Mouse (Mus musculus) limb, embryonic 11.5 days (tissue): Measurements from ENCODE around the gene Appbp2. TPM values are rescaled to one million over a fixed set of nuclear protein-coding genes. Genes with fewer than 3 reads are reported as not detected.

Experiments
- ATAC-seq: fragments of 200-750 bp; cut with Nextera tagmentation; 2 replicates; pipeline ENCODE4 v1.8.0; 2017; ENCODE audit warnings: low read depth; ENCODE audit not compliant: insufficient number of reproducible peaks, low FRiP score, low TSS enrichment
- DNase-seq: peaks from one replicate; pipeline ENCODE4 v3.0.0-alpha.2; 2015; ENCODE audit warnings: low spot score
- H3K27ac ChIP-seq: fragments of 300-500 bp; sonication (generic); replicated peaks from 2 replicates; pipeline ENCODE4 v1.5.1; 2014; ENCODE audit warnings: low read depth, mild to moderate bottlenecking, low read length
- H3K27me3 ChIP-seq: fragments of 300-500 bp; sonication (generic); 2 replicates; pipeline ENCODE4 v1.6.1; 2014; ENCODE audit warnings: mild to moderate bottlenecking, low read length, mixed read lengths; ENCODE audit not compliant: control insufficient read depth, insufficient read depth
- H3K36me3 ChIP-seq: fragments of 300-500 bp; sonication (generic); 2 replicates; pipeline ENCODE4 v1.6.1; 2014; ENCODE audit warnings: mild to moderate bottlenecking, low read length, moderate library complexity, mixed read lengths; ENCODE audit not compliant: control insufficient read depth, insufficient read depth
- H3K4me1 ChIP-seq: fragments of 300-500 bp; sonication (generic); 2 replicates; pipeline ENCODE4 v1.6.1; 2014; ENCODE audit warnings: low read length, mixed read lengths; ENCODE audit not compliant: control insufficient read depth, insufficient read depth
- H3K4me2 ChIP-seq: fragments of 300-500 bp; sonication (generic); 2 replicates; pipeline ENCODE4 v1.6.1; 2014; ENCODE audit warnings: low read depth, mild to moderate bottlenecking, moderate library complexity; ENCODE audit not compliant: severe bottlenecking
- H3K4me3 ChIP-seq: fragments of 300-500 bp; sonication (generic); 2 replicates; pipeline ENCODE4 v1.5.1; 2014; ENCODE audit warnings: low read depth, low read length
- H3K9ac ChIP-seq: fragments of 300-500 bp; sonication (generic); 2 replicates; pipeline ENCODE4 v1.6.1; 2014; ENCODE audit warnings: mild to moderate bottlenecking, low read length
- H3K9me3 ChIP-seq: fragments of 300-500 bp; sonication (generic); 2 replicates; pipeline ENCODE4 v1.6.1; 2016; ENCODE audit warnings: low read length; ENCODE audit not compliant: control insufficient read depth
- WGBS: fragments of 180-500 bp; shearing (Covaris S2); extraction: QIAGEN DNeasy Blood & Tissue Kit; methylation state at CpG from one replicate; pipeline ENCODE4 v1.1.7; 2014; 5-methylcytosine and 5-hydroxymethylcytosine counted together
- polyA plus RNA-seq: library from polyadenylated mRNA; unstranded; fragments of >200 nt; fragmentation: Nextera tagmentation; extraction: Ambion mirVana; gene quantifications from 2 replicates; pipeline ENCODE4 v1.2.1, GENCODE M21; 2014

The Appbp2 gene
- polyA plus RNA-seq, 1 experiment from 2014 or later = 49.7 TPM

- no peaks in the 10 kb centered on the region for H3K36me3 ChIP-seq
- H3K27ac ChIP-seq = no peak overlapping the region
- H3K4me2 ChIP-seq = no peak overlapping the region
- H3K9ac ChIP-seq = no peak overlapping the region
- WGBS = 75% methylated on average over 5 of the region's 5 CpGs
- no peak overlapping the region for H3K4me3 ChIP-seq
- ATAC-seq = no peak
- no peaks in the 10 kb centered on the region for H3K9me3 ChIP-seq
- no peaks in the 10 kb centered on the region for H3K27me3 ChIP-seq
- DNase-seq = peak; percentile 59
- H3K4me1 ChIP-seq = no peaks in the 10 kb centered on the region
Observed at GRCm38 (mm10) chr11:85184082-85184481, 50.8 kb downstream of the Appbp2 start.

- Histone ChIP-seq H3K27me3 (no peaks in the 10 kb centered on the region), H3K27ac (no peak overlapping the region), H3K9ac (peak overlapping the region; percentile 52), H3K4me2 (peak overlapping the region; percentile 42), H3K4me3 (peak overlapping the region; percentile 19), H3K4me1 (no peaks in the 10 kb centered on the region), H3K36me3 (no peaks in the 10 kb centered on the region), H3K9me3 (no peaks in the 10 kb centered on the region)
- ATAC-seq (0 out of 2 replicates have a peak, but pooled peaks have one; percentile 19), DNase-seq (no peak)
- 27% methylated on average over 13 of the region's 13 CpGs for WGBS
Observed at GRCm38 (mm10) chr11:85183284-85183779, 51.6 kb downstream of the Appbp2 start.

- Histone ChIP-seq H3K27ac (no peak overlapping the region), H3K9ac (peak overlapping the region; percentile 52; the same call in 1 of the 2 replicates), H3K4me3 (peak overlapping the region; percentile 19), H3K4me2 (peak overlapping the region; percentile 42), H3K27me3 (no peaks in the 10 kb centered on the region), H3K4me1 (no peaks in the 10 kb centered on the region), H3K9me3 (no peaks in the 10 kb centered on the region), H3K36me3 (no peaks in the 10 kb centered on the region)
- DNase-seq (peak; percentile 91), ATAC-seq (peak; percentile 86)
- 8% methylated on average over 20 of the region's 20 CpGs for WGBS
Observed at GRCm38 (mm10) chr11:85182617-85183283, 52.2 kb downstream of the Appbp2 start.

GRCm38 (mm10) chr11:85178413-85178812, 56.5 kb downstream of the Appbp2 start:
- ATAC-seq = no peak

GRCm38 (mm10) chr11:85177761-85178160, 57.2 kb downstream of the Appbp2 start:
- Histone ChIP-seq H3K4me1 (no peaks in the 10 kb centered on the region), H3K4me2 (no peak overlapping the region), H3K4me3 (no peak overlapping the region), H3K36me3 (no peaks in the 10 kb centered on the region), H3K27ac (no peak overlapping the region), H3K9ac (no peak overlapping the region), H3K9me3 (no peaks in the 10 kb centered on the region), H3K27me3 (no peaks in the 10 kb centered on the region)
- WGBS = 80% methylated on average over 6 of the region's 6 CpGs
- DNase-seq = no peak
- ATAC-seq = no peak

More at GRCm38 (mm10) chr11:85178413-85178812, 56.5 kb downstream of the Appbp2 start:
- Histone ChIP-seq H3K9me3 (no peaks in the 10 kb centered on the region), H3K27me3 (no peaks in the 10 kb centered on the region), H3K4me2 (no peak overlapping the region), H3K4me3 (no peak overlapping the region), H3K4me1 (no peaks in the 10 kb centered on the region), H3K27ac (no peak overlapping the region), H3K9ac (no peak overlapping the region), H3K36me3 (no peaks in the 10 kb centered on the region)
- 83% methylated on average over 4 of the region's 4 CpGs for WGBS
- DNase-seq = no peak

- Histone ChIP-seq H3K4me1 (0 out of 2 replicates have a peak, but pooled peaks cover 1% of the 10 kb centered on the region), H3K27me3 (no peaks in the 10 kb centered on the region), H3K9me3 (no peaks in the 10 kb centered on the region), H3K4me3 (no peak overlapping the region), H3K27ac (no peak overlapping the region), H3K36me3 (no peaks in the 10 kb centered on the region), H3K4me2 (no peak overlapping the region), H3K9ac (no peak overlapping the region)
- WGBS = 77% methylated on average over 3 of the region's 3 CpGs
- no peak for ATAC-seq
- DNase-seq = no peak
Observed at GRCm38 (mm10) chr11:85175941-85176340, 59.0 kb downstream of the Appbp2 start.

GRCm38 (mm10) chr11:85170833-85171232, 64.1 kb downstream of the Appbp2 start:
- no peak overlapping the region for H3K4me3 ChIP-seq
- H3K9me3 ChIP-seq = no peaks in the 10 kb centered on the region
- H3K4me1 ChIP-seq = 0 out of 2 replicates have a peak, but pooled peaks cover 3% of the 10 kb centered on the region
- no peak overlapping the region; the same call in 1 of the 2 replicates for H3K4me2 ChIP-seq
- no peak overlapping the region for H3K27ac ChIP-seq
- ATAC-seq (no peak), DNase-seq (no peak)
- 58% methylated on average over 2 of the region's 2 CpGs for WGBS
- no peak overlapping the region for H3K9ac ChIP-seq
- H3K36me3 ChIP-seq = no peaks in the 10 kb centered on the region
- H3K27me3 ChIP-seq = no peaks in the 10 kb centered on the region

- H3K27ac ChIP-seq = no peak within 1 kb of the TSS
- WGBS = 13% methylated on average over 21 of the region's 21 CpGs
- H3K36me3 ChIP-seq = no peaks in the 10 kb centered on the region
- peak within 1 kb of the TSS; percentile 43 for H3K4me2 ChIP-seq
- ATAC-seq (no peak), DNase-seq (peak; percentile 98)
- H3K9me3 ChIP-seq = no peaks in the 10 kb centered on the region
- H3K9ac ChIP-seq = peak within 1 kb of the TSS; percentile 65
- H3K27me3 ChIP-seq = no peaks in the 10 kb centered on the region
- peak within 1 kb of the TSS; percentile 24 for H3K4me3 ChIP-seq
- 0 out of 2 replicates have a peak, but pooled peaks cover 3% of the 10 kb centered on the region for H3K4me1 ChIP-seq
Observed at GRCm38 (mm10) chr11:85170058-85170740, 64.7 kb downstream of the Appbp2 start, which contains the start of gene 1700125H20Rik. Gene 1700125H20Rik, plus strand, starts transcription at chr11:85170404.
